9 mouse cellular contexts compared by ENCODE assay signal in the genomic region with DNA sequence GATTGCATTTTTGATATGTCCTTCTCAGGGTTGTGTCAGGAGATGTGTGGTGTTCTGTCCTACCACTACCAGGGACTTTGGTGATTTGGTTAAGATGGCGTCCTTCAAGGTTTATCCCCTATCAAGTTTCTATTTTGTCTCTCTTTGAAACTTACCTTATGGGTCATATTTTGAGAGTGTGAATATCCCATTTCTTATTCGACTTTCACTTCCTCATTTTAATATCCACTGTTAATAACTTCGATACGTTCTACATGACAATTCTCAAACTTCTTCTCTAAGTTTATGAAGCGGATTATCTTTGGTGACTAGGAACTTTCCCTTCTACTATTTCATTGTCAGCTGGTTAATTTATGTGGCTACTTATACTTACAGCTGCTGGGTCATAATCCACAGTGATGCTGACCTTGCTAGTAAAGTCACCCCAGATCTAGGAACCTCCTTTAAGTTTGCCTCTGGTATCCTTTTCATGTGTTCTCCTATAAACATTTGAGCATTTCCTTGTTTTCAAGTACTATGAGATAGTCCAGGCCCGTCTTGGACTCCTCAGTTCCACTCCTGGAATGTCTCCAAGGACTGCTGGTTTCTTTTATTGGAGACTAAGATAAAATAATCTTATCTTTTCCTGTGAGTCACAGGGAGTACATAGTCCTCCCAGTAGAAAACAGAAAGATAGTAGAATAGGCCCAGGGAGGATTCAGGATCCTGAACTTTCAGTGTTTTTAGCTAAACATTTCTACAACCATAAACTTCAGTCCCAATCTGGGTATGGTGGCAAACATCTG.
A peak's percentile ranks its signal among the peaks of the same experiment; 100 is the strongest.
DNase-seq lines count a peak whose midpoint lies in the region; ATAC-seq lines count a peak whose summit lies in the region.
"Had no signal": no experiment of that assay in that cellular context is flagged by ENCODE, and none has a peak within 500 bp of the region (broad histone marks: within the 10 kb centered on the region; RNA-seq: fewer than 3 reads in every experiment).

No protein-coding gene starts in this region.

- peak; percentile 25 for ATAC-seq in granulocyte monocyte progenitor cell, adult 5-6 weeks (replicated peaks; ENCODE audit: poor library complexity, severe bottlenecking)
- no peak for ATAC-seq in kidney, embryonic 16.5 days (ENCODE audit: low FRiP score, low TSS enrichment)
- ATAC-seq in stomach, embryonic 16.5 days (ENCODE audit: insufficient read depth, low FRiP score): no peak
- no peak for ATAC-seq in neural tube, embryonic 15.5 days (ENCODE audit: low FRiP score)

- no peak overlapping the region for H3K4me3 ChIP-seq in kidney, embryonic 16.5 days (ENCODE audit: low read length)
- no peak overlapping the region for H3K4me3 ChIP-seq in stomach, embryonic 16.5 days (replicated peaks; ENCODE audit: low read length)
- H3K4me3 ChIP-seq in neural tube, embryonic 15.5 days (replicated peaks): no peak overlapping the region
- no peak overlapping the region for H3K4me3 ChIP-seq in forebrain, embryonic 10.5 days

- H3K9ac ChIP-seq in kidney, embryonic 16.5 days (replicated peaks; ENCODE audit: low read length): no peak overlapping the region
- no peak overlapping the region for H3K9ac ChIP-seq in stomach, embryonic 16.5 days (ENCODE audit: low read length)
- no peak overlapping the region for H3K9ac ChIP-seq in neural tube, embryonic 15.5 days (replicated peaks)
- H3K9ac ChIP-seq: liver, embryonic 14.5 days had no signal

- WGBS in kidney, embryonic 16.5 days: 65% methylated on average over 6 of the region's 6 CpGs
- 57% methylated on average over 6 of the region's 6 CpGs for WGBS in stomach, embryonic 16.5 days
- 93% methylated on average over 6 of the region's 6 CpGs for WGBS in neural tube, embryonic 15.5 days
- WGBS in forebrain, embryonic 10.5 days: 93% methylated on average over 6 of the region's 6 CpGs

- peak overlapping the region; percentile 67 for H3K27ac ChIP-seq in kidney, embryonic 16.5 days (ENCODE audit: low read length)
- H3K27ac ChIP-seq in stomach, embryonic 16.5 days (ENCODE audit: low read length): peak overlapping the region; percentile 36
- no peak overlapping the region for H3K27ac ChIP-seq in neural tube, embryonic 15.5 days (replicated peaks)
- no peak overlapping the region for H3K27ac ChIP-seq in forebrain, embryonic 10.5 days
- H3K27ac ChIP-seq: liver, embryonic 14.5 days had no signal

- no peak overlapping the region for H3K4me2 ChIP-seq in kidney, embryonic 16.5 days (replicated peaks; ENCODE audit: low read depth, low read length)
- H3K4me2 ChIP-seq in stomach, embryonic 16.5 days (ENCODE audit: low read depth, low read length): no peak overlapping the region
- H3K4me2 ChIP-seq in neural tube, embryonic 15.5 days: no peak overlapping the region

- no peaks in the 10 kb centered on the region for H3K27me3 ChIP-seq in kidney, embryonic 16.5 days (ENCODE audit: insufficient read depth, low read length)
- H3K27me3 ChIP-seq in stomach, embryonic 16.5 days (ENCODE audit: control insufficient read depth, insufficient read depth, low read length): no peaks in the 10 kb centered on the region
- no peaks in the 10 kb centered on the region for H3K27me3 ChIP-seq in neural tube, embryonic 15.5 days (replicated peaks)
- no peaks in the 10 kb centered on the region for H3K27me3 ChIP-seq in forebrain, embryonic 10.5 days (ENCODE audit: poor library complexity, severe bottlenecking)

- H3K36me3 ChIP-seq in kidney, embryonic 16.5 days (ENCODE audit: insufficient read depth, low read length): no peaks in the 10 kb centered on the region
- no peaks in the 10 kb centered on the region for H3K36me3 ChIP-seq in stomach, embryonic 16.5 days (ENCODE audit: control insufficient read depth, insufficient read depth, low read length)
- H3K36me3 ChIP-seq in neural tube, embryonic 15.5 days: no peaks in the 10 kb centered on the region
- no peaks in the 10 kb centered on the region for H3K36me3 ChIP-seq in forebrain, embryonic 10.5 days (replicated peaks)

- no peaks in the 10 kb centered on the region for H3K9me3 ChIP-seq in kidney, embryonic 16.5 days (ENCODE audit: low read length)
- H3K9me3 ChIP-seq in stomach, embryonic 16.5 days (replicated peaks; ENCODE audit: control insufficient read depth, low read length): no peaks in the 10 kb centered on the region
- no peaks in the 10 kb centered on the region for H3K9me3 ChIP-seq in neural tube, embryonic 15.5 days (replicated peaks)
- no peaks in the 10 kb centered on the region for H3K9me3 ChIP-seq in forebrain, embryonic 10.5 days

- peaks cover 42% of the 10 kb centered on the region for H3K4me1 ChIP-seq in kidney, embryonic 16.5 days (ENCODE audit: insufficient read depth, low read length)
- peaks cover 26% of the 10 kb centered on the region for H3K4me1 ChIP-seq in stomach, embryonic 16.5 days (ENCODE audit: control insufficient read depth, insufficient read depth, low read length)
- peaks cover 36% of the 10 kb centered on the region for H3K4me1 ChIP-seq in neural tube, embryonic 15.5 days
- H3K4me1 ChIP-seq in forebrain, embryonic 10.5 days: peaks cover 28% of the 10 kb centered on the region

- DNase-seq in ovary, adult 18-20 months (ENCODE audit: low spot score): peak; percentile 77
- DNase-seq in ovary, postnatal 10 days (ENCODE audit: low spot score): no peak
- DNase-seq in forebrain, embryonic 10.5 days (ENCODE audit: extremely low spot score, low spot score): no peak
- DNase-seq: cerebellum, adult 2 months had no signal

Comparison
In these comparisons a context has a peak if more than half of its experiments do, and no peak if none do; other contexts are left out.
1. H3K27ac ChIP-seq: peak in kidney, embryonic 16.5 days (single experiment) and stomach, embryonic 16.5 days (single experiment); none in neural tube, embryonic 15.5 days (single experiment) and forebrain, embryonic 10.5 days (single experiment).